Mouse (Mus musculus) neural tube, embryonic 14.5 days (tissue): ENCODE measurements around the gene Gramd1c. TPM values are rescaled to one million over a fixed set of nuclear protein-coding genes. Genes with fewer than 3 reads are reported as not detected.

Source experiments
- ATAC-seq: fragments of 200-750 bp; cut with Nextera tagmentation; 2 replicates; pipeline ENCODE4 v1.8.0; 2017; ENCODE audit warnings: low read depth, mild to moderate bottlenecking, moderate TSS enrichment, moderate library complexity
- H3K27ac ChIP-seq: fragments of 300-500 bp; sonication (generic); 2 replicates; pipeline ENCODE4 v1.5.1; 2014; ENCODE audit warnings: low read depth, mild to moderate bottlenecking, control low read depth, low read length, moderate library complexity, mixed read lengths
- H3K27me3 ChIP-seq: fragments of 300-500 bp; sonication (generic); 2 replicates; pipeline ENCODE4 v1.6.1; 2014; ENCODE audit warnings: low read length; ENCODE audit not compliant: control insufficient read depth, insufficient read depth
- H3K36me3 ChIP-seq: fragments of 300-500 bp; sonication (generic); 2 replicates; pipeline ENCODE4 v1.6.1; 2014; ENCODE audit warnings: low read length, mixed read lengths; ENCODE audit not compliant: control insufficient read depth, insufficient read depth
- H3K4me1 ChIP-seq: fragments of 300-500 bp; sonication (generic); 2 replicates; pipeline ENCODE4 v1.6.1; 2014; ENCODE audit warnings: low read length; ENCODE audit not compliant: control insufficient read depth, insufficient read depth
- H3K4me2 ChIP-seq: fragments of 300-500 bp; sonication (generic); 2 replicates; pipeline ENCODE4 v1.6.1; 2014; ENCODE audit warnings: mild to moderate bottlenecking, low read depth, low read length, control low read depth
- H3K4me3 ChIP-seq: fragments of 300-500 bp; sonication (generic); 2 replicates; pipeline ENCODE4 v1.5.1; 2014; ENCODE audit warnings: low read depth, low read length, control low read depth, mixed read lengths
- H3K9ac ChIP-seq: fragments of 300-500 bp; sonication (generic); replicated peaks from 2 replicates; pipeline ENCODE4 v1.6.1; 2014; ENCODE audit warnings: low read depth, mild to moderate bottlenecking, control low read depth, low read length, mixed read lengths
- H3K9me3 ChIP-seq: fragments of 300-500 bp; sonication (generic); 2 replicates; pipeline ENCODE4 v1.6.1; 2016; ENCODE audit warnings: low read length; ENCODE audit not compliant: control insufficient read depth
- WGBS: fragments of 180-500 bp; shearing (Covaris S2); extraction: QIAGEN DNeasy Blood & Tissue Kit; methylation state at CpG from one replicate; pipeline ENCODE4 v1.1.7; 2014; 5-methylcytosine and 5-hydroxymethylcytosine counted together
- polyA plus RNA-seq: library from polyadenylated mRNA; unstranded; fragments of >200 nt; fragmentation: Nextera tagmentation; extraction: Ambion mirVana; gene quantifications from 2 replicates; pipeline ENCODE4 v1.2.1, GENCODE M21; 2014

Gramd1c gene
- polyA plus RNA-seq: 2.0 and 3.5 TPM in 2 replicates

DNA sequence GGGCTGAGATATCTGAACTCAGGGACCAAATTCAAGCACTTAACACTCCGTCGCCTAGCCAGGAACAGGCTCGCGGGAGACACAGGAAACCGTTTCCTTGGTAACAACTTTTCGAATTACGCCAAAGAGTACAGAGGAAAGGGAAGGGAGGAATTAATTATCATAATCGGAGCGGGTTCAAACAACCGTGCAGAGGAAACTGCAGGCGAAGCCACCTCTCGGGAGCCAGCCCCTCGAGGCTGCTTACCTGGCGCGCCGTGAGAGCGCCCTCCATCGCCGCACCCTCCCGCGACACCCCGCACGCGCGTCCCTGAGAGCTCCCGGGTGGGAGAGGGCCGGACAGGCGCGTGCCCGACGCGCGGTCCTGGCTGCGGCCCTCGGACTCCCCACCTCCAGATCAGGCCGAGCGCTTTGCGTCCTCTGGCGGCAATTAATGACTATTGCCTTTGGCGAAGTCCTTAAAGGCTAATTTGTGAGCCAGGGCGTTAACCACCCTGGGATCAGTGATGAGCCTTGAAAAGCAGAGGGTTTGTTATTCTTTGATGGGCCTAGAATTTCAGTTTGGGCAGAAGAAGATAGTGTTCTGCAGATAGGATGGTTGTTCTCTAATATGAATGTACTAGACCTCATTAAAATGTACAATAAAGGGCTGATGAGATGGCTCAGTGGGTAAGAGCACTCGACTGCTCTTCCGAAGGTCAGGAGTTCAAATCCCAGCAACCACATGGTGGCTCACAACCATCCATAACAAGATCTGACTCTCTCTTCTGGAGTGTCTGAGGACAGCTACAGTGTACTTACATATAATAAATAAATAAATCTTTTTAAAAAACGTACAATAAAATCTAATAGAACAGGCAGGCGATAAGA lies at the start of gene Gramd1c:
Gene Gramd1c, minus strand, starts transcription at position 321 of the 870 bp plus-strand sequence.
- H3K27ac ChIP-seq: no peak within 1 kb of the TSS
- peak within 1 kb of the TSS; percentile 44 for H3K4me2 ChIP-seq
- peak; percentile 90 for ATAC-seq
- no peaks in the 10 kb centered on the region for H3K4me1 ChIP-seq
- no peaks in the 10 kb centered on the region for H3K27me3 ChIP-seq
- H3K9me3 ChIP-seq: no peaks in the 10 kb centered on the region
- WGBS: 6% methylated on average over 45 of the region's 45 CpGs
- peak within 1 kb of the TSS; percentile 32 for H3K9ac ChIP-seq
- no peaks in the 10 kb centered on the region for H3K36me3 ChIP-seq
- peak within 1 kb of the TSS; percentile 35 for H3K4me3 ChIP-seq

DNA sequence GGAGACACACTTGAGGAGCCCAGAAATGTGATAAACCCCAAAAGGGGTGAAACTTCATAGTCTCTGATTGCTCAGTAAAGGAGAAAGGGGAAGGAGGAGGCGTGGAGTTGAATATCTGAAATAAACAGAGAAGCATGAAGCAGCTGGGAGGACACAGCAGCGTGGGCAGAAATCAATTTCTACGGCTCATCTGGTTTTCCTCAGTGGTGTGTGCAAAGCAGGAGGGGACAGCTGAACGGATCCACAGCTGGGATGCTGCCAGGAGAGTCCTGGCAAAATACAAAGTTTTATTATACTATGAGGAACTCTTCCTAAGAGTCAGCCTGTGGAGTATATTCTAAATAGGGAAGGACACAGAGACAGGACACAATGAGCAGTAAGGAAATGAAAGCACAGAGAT lies 45.9 kb upstream of the Gramd1c start:
- no peak overlapping the region for H3K4me2 ChIP-seq
- no peaks in the 10 kb centered on the region for H3K9me3 ChIP-seq
- H3K9ac ChIP-seq: no peak overlapping the region
- no peak overlapping the region for H3K27ac ChIP-seq
- ATAC-seq: no peak
- WGBS: 62% methylated on average over 4 of the region's 4 CpGs
- no peak overlapping the region for H3K4me3 ChIP-seq
- H3K4me1 ChIP-seq: no peaks in the 10 kb centered on the region
- H3K27me3 ChIP-seq: no peaks in the 10 kb centered on the region
- H3K36me3 ChIP-seq: peaks cover 33% of the 10 kb centered on the region

DNA sequence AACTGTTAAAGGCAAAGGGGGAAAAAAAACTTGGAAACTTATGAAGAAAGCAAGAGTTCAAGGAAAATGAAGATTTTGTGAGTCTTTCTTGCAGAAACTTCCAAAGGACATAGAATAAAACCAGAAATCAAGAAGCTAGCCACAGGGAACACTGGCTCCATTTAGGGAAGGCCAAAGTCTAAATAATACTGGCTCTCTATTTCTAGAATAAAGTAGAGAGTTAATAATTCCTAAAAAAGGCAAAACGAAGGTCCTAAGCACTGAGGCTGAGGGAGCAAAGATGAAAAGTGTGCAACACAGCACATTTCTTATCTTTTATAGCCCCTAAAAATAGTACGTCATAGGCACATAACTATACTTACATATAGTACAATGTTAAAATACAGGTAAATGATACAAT lies 42.1 kb upstream of the Gramd1c start:
- H3K4me3 ChIP-seq: no peak overlapping the region
- no peak overlapping the region for H3K27ac ChIP-seq
- 97% methylated on average over 2 of the region's 2 CpGs for WGBS
- no peak for ATAC-seq
- no peaks in the 10 kb centered on the region for H3K9me3 ChIP-seq
- no peaks in the 10 kb centered on the region for H3K27me3 ChIP-seq
- no peak overlapping the region for H3K4me2 ChIP-seq
- H3K36me3 ChIP-seq: peaks cover 46% of the 10 kb centered on the region
- no peaks in the 10 kb centered on the region for H3K4me1 ChIP-seq
- H3K9ac ChIP-seq: no peak overlapping the region

DNA sequence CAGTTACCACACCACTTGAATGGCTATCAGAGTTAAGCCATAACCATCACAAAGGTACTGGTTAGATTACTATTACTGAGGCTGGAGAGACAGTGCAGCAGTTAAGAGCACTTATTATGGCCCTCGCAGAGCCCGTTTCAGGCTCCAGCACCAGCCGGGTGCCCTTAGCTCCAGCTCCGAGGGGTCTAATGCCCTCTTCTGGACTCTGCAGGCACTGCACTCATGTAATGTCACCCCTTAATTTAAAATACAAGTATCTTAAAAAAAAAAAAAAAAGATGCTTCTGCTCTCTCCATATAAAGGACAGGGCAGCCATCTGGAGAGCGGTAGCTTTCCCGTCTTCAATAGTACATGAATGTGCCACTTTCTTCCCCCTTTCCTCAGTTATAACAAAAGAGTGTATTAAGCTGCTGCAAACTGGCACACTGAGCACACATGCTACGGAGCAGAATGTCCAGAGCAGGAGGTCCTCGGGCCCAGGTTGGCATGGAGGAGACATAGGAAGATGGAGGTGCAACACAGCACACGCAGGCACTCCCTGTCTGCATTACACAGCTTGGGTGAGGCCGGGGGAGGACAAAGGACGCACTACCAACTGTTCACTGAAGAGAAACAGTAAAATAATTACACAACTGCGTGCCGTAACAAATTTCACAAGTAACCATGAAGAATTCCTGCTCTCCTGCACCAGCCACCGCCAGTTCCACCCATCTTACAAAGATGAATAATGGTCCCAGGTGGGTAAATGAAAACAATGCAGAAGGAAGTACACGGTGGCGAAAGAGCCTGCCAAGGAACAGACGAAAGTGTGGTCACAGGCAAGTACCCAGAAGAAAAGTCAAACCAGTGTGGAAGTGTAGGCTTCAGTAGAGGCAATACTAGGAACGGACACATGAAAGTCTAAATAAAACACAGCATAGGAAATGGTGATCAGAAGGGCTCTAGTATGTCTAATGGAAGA lies 40.9 kb upstream of the Gramd1c start:
- H3K4me3 ChIP-seq: no peak overlapping the region
- no peak overlapping the region for H3K27ac ChIP-seq
- H3K9ac ChIP-seq: no peak overlapping the region
- 87% methylated on average over 18 of the region's 18 CpGs for WGBS
- H3K27me3 ChIP-seq: no peaks in the 10 kb centered on the region
- H3K36me3 ChIP-seq: peaks cover 48% of the 10 kb centered on the region
- H3K4me2 ChIP-seq: no peak overlapping the region
- ATAC-seq: no peak
- no peaks in the 10 kb centered on the region for H3K9me3 ChIP-seq
- no peaks in the 10 kb centered on the region for H3K4me1 ChIP-seq

DNA sequence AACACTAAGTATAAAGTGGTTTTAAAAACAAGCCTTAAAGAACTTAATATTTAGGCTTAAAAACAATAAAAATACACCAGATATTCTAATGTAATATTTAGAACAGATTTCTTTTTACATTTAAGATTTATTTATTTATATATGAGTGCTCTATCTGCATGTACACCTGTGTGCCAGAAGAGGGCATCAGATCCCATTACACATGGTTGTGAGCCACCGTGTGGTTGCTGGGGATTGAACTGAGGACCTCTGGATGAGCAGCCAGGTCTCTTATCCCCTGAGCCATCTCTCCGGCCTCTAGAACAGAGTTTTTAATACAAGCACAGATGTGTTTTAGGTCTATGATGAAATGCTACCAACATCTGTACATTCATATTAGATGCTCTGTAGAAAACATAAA lies 39.8 kb upstream of the Gramd1c start:
- Histone ChIP-seq H3K4me3 (no peak overlapping the region), H3K27ac (no peak overlapping the region), H3K27me3 (no peaks in the 10 kb centered on the region), H3K4me2 (no peak overlapping the region), H3K9ac (no peak overlapping the region), H3K4me1 (no peaks in the 10 kb centered on the region), H3K9me3 (no peaks in the 10 kb centered on the region), H3K36me3 (peaks cover 48% of the 10 kb centered on the region)
- WGBS: 90% methylated on average over 2 of the region's 2 CpGs
- no peak for ATAC-seq

DNA sequence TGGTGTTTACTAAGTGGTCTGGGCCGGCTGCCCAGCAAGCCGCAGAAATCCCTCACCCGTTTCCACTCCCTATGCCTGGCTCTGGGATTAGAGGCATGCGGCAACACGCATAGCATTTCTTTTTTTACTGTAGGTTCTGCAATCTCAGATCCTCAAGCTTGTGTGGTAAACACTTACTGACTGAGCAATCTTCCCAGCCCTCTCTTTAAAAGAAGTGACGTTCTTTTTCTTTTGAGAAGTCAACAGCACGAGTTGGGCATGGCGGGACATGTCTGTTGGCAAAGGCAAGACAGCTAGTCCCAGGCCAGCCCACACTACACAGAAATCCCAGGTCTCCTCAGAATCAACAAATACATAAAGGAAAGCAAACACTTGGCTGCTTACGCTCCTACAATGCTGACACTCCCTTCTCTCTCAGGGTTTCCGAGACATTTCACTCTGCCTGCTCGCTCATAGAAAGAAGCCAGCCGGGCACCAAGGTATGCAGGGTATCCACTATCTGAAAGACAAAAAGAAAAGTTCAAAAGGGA lies 38.1 kb upstream of the Gramd1c start:
- H3K4me2 ChIP-seq: no peak overlapping the region
- H3K27me3 ChIP-seq: no peaks in the 10 kb centered on the region
- H3K36me3 ChIP-seq: peaks cover 47% of the 10 kb centered on the region
- H3K9ac ChIP-seq: no peak overlapping the region
- no peak overlapping the region for H3K4me3 ChIP-seq
- no peaks in the 10 kb centered on the region for H3K9me3 ChIP-seq
- ATAC-seq: no peak
- no peak overlapping the region for H3K27ac ChIP-seq
- no peaks in the 10 kb centered on the region for H3K4me1 ChIP-seq
- WGBS: 95% methylated on average over 12 of the region's 12 CpGs

DNA sequence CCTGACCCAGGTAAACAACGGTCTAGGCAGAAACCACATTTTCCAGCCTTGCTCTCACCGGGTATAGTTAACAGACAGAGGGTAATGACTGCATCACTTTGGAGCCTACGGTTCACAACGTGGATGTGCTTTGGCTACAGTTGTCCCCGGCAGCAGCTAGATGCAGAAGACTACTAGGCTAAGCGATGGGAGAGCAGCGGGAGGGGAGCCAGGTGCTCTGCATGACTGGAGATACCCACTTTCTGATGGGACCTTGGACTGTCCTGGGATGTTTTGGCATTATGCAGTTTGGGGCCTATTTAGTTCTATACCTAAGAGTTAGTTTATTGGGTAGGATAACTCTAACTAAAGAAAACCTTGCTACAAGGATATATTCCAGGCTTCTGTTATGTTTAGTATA lies 36.2 kb upstream of the Gramd1c start:
- Histone ChIP-seq H3K4me2 (no peak overlapping the region), H3K9ac (no peak overlapping the region), H3K9me3 (no peaks in the 10 kb centered on the region), H3K27me3 (no peaks in the 10 kb centered on the region), H3K36me3 (peaks cover 56% of the 10 kb centered on the region), H3K4me3 (no peak overlapping the region), H3K27ac (no peak overlapping the region), H3K4me1 (no peaks in the 10 kb centered on the region)
- 97% methylated on average over 7 of the region's 7 CpGs for WGBS
- ATAC-seq: no peak

DNA sequence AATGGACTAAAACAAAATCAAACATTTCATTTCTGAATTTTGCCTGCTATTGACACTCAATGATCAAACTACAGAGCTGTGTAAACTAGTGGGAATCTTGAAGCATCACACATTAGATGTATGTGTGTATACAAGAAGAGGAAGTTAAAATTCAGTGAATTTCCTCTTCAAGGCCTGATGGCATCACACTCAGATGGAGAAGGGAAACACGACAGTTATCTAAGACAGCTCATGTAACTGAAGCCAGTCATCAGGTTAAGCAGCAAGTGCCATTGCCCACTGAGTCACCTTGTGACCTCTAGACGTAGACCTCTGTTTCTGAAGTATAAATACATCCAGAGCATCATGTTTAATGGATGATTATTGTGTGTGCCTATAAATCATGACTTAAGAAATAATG lies 24.5 kb upstream of the Gramd1c start:
- no peaks in the 10 kb centered on the region for H3K4me1 ChIP-seq
- no peak overlapping the region for H3K4me2 ChIP-seq
- H3K4me3 ChIP-seq: no peak overlapping the region
- H3K27me3 ChIP-seq: no peaks in the 10 kb centered on the region
- H3K27ac ChIP-seq: no peak overlapping the region
- 90% methylated on average over 2 of the region's 2 CpGs for WGBS
- ATAC-seq: no peak
- no peak overlapping the region for H3K9ac ChIP-seq
- H3K9me3 ChIP-seq: no peaks in the 10 kb centered on the region
- H3K36me3 ChIP-seq: peaks cover 36% of the 10 kb centered on the region; the same call in 1 of the 2 replicates
